ENCODE assay signal across 12 mouse cellular contexts in the genomic region with DNA sequence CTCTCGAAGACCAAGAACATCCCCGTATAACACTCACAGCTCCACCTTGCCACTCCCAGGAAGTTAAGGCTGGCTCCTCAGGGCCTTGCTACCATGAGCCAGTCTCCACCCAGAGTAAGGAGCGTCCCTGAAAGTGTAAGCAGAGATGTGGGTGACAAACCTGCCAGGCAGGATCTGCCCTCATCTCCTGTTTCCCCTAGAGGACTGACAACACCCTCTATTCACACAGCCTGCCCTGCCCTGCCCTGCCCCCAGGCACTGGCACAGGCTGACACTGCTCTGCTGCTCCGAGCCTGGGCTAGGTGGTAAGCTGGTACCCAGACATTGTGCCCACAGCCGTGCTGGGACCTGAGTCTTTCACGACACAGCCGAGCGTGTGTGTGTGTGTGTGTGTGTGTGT. TPM values are rescaled to one million over a fixed set of nuclear protein-coding genes. Genes with fewer than 3 reads are reported as not detected.
A peak's percentile ranks its signal among the peaks of the same experiment; 100 is the strongest.
DNase-seq lines count a peak whose midpoint lies in the region; ATAC-seq lines count a peak whose summit lies in the region.
"Had no signal": no experiment of that assay in that cellular context is flagged by ENCODE, and none has a peak within 500 bp of the region (broad histone marks: within the 10 kb centered on the region; RNA-seq: fewer than 3 reads in every experiment).

No protein-coding gene starts in this region.

- no peak for DNase-seq in heart, adult 18-20 months
- DNase-seq in urinary bladder, adult 18-20 months (ENCODE audit: low spot score in 2 of 2) = peak; percentile 66 to 82
- no peak for DNase-seq in urinary bladder, postnatal 10 days (ENCODE audit: low spot score)
- DNase-seq in urinary bladder, postnatal 4 days (ENCODE audit: low spot score in 2 of 2) = peak; percentile 39 to 62
- no peak for DNase-seq in right cerebral cortex, postnatal 36 days (ENCODE audit: low spot score in 2 of 2)
- no peak for DNase-seq in Muller cell, postnatal 12 days (ENCODE audit: inconsistent ontology term)
- DNase-seq: kidney, postnatal 14 days had no signal

- ATAC-seq in heart, embryonic 13.5 days (ENCODE audit: extremely low read depth, insufficient number of reproducible peaks, low FRiP score, low TSS enrichment) = no peak
- ATAC-seq in limb, embryonic 15.5 days (ENCODE audit: insufficient number of reproducible peaks, low FRiP score, low TSS enrichment, low read depth) = no peak; the same call in 1 of the 2 replicates
- ATAC-seq: liver, embryonic 12.5 days had no signal

- H3K36me3 ChIP-seq in heart, embryonic 13.5 days = peaks cover 28% of the 10 kb centered on the region
- peaks cover 33% of the 10 kb centered on the region for H3K36me3 ChIP-seq in limb, embryonic 15.5 days
- H3K36me3 ChIP-seq: liver, embryonic 12.5 days; neural tube, embryonic 12.5 days had no signal

- no peak overlapping the region for H3K4me2 ChIP-seq in heart, embryonic 13.5 days
- no peak overlapping the region for H3K4me2 ChIP-seq in limb, embryonic 15.5 days
- H3K4me2 ChIP-seq: liver, embryonic 12.5 days; neural tube, embryonic 12.5 days had no signal

- WGBS in heart, embryonic 13.5 days = 53% methylated on average over 8 of the region's 8 CpGs
- WGBS in limb, embryonic 15.5 days = 49% methylated on average over 8 of the region's 8 CpGs

- peaks cover 15% of the 10 kb centered on the region for H3K4me1 ChIP-seq in heart, embryonic 13.5 days
- peaks cover 24% of the 10 kb centered on the region for H3K4me1 ChIP-seq in limb, embryonic 15.5 days

- H3K9me3 ChIP-seq in heart, embryonic 13.5 days = no peaks in the 10 kb centered on the region
- H3K9me3 ChIP-seq in limb, embryonic 15.5 days = no peaks in the 10 kb centered on the region
- H3K9me3 ChIP-seq: liver, embryonic 12.5 days; neural tube, embryonic 12.5 days had no signal

- H3K9ac ChIP-seq in heart, embryonic 13.5 days = peak overlapping the region; percentile 44; the same call in 1 of the 2 replicates
- no peak overlapping the region for H3K9ac ChIP-seq in limb, embryonic 15.5 days
- H3K9ac ChIP-seq: liver, embryonic 12.5 days; neural tube, embryonic 12.5 days had no signal

- H3K27ac ChIP-seq in heart, embryonic 13.5 days (replicated peaks) = no peak overlapping the region
- peak overlapping the region; percentile 71; the same call in 1 of the 2 replicates for H3K27ac ChIP-seq in limb, embryonic 15.5 days
- H3K27ac ChIP-seq: liver, embryonic 12.5 days; neural tube, embryonic 12.5 days had no signal

- no peaks in the 10 kb centered on the region for H3K27me3 ChIP-seq in heart, embryonic 13.5 days (replicated peaks)
- H3K27me3 ChIP-seq in limb, embryonic 15.5 days = no peaks in the 10 kb centered on the region
- H3K27me3 ChIP-seq: neural tube, embryonic 12.5 days had no signal

- H3K4me3 ChIP-seq in heart, embryonic 13.5 days = no peak overlapping the region
- H3K4me3 ChIP-seq in limb, embryonic 15.5 days = no peak overlapping the region
- H3K4me3 ChIP-seq: liver, embryonic 12.5 days; neural tube, embryonic 12.5 days had no signal

RNA-seq across cellular contexts. Expression of a gene that starts 27.0 kb away (rescaled TPM):
- polyA plus RNA-seq in heart, embryonic 13.5 days (2015; fragmentation: Nextera tagmentation; extraction: Ambion mirVana) = 6.6 TPM in 2 replicates
- 1 to 10 TPM; 7.0 to 8.2 TPM for total RNA-seq in heart, adult 18-20 months (2021)
- 10.9 and 11.3 TPM in 2 replicates for polyA plus RNA-seq in limb, embryonic 15.5 days (2015; fragmentation: Nextera tagmentation; extraction: Ambion mirVana)

RNA-seq across cellular contexts. Expression of a gene that starts 36.1 kb away (rescaled TPM):
- polyA plus RNA-seq in heart, embryonic 13.5 days (2015; fragmentation: Nextera tagmentation; extraction: Ambion mirVana) = 61.8 and 63.2 TPM in 2 replicates
- 10 to 100 TPM; 55.8 to 58.3 TPM for total RNA-seq in heart, adult 18-20 months (2021)
- polyA plus RNA-seq in limb, embryonic 15.5 days (2015; fragmentation: Nextera tagmentation; extraction: Ambion mirVana) = 80.0 and 86.5 TPM in 2 replicates

RNA-seq across cellular contexts. Expression of a gene that starts 36.4 kb away (rescaled TPM):
- 24.2 and 26.2 TPM in 2 replicates for polyA plus RNA-seq in heart, embryonic 13.5 days (2015; fragmentation: Nextera tagmentation; extraction: Ambion mirVana)
- 10 to 100 TPM in 1 of 2 experiments, 1 to 10 TPM in 1; 9.9 to 11.5 TPM for total RNA-seq in heart, adult 18-20 months (2021)
- polyA plus RNA-seq in limb, embryonic 15.5 days (2015; fragmentation: Nextera tagmentation; extraction: Ambion mirVana) = 49.1 and 52.2 TPM in 2 replicates

RNA-seq across cellular contexts. Expression of a gene that starts 36.7 kb away (rescaled TPM):
- polyA plus RNA-seq in heart, embryonic 13.5 days (2015; fragmentation: Nextera tagmentation; extraction: Ambion mirVana) = 0.49 and 0.73 TPM in 2 replicates
- not detected for total RNA-seq in heart, adult 18-20 months (2021)
- 1.00 and 3.4 TPM in 2 replicates for polyA plus RNA-seq in limb, embryonic 15.5 days (2015; fragmentation: Nextera tagmentation; extraction: Ambion mirVana)
- total RNA-seq: ES-E14 had no signal
- polyA plus RNA-seq: liver, embryonic 12.5 days; neural tube, embryonic 12.5 days had no signal

RNA-seq across cellular contexts. Expression of a gene that starts 49.5 kb away (rescaled TPM):
- polyA plus RNA-seq in heart, embryonic 13.5 days (2015; fragmentation: Nextera tagmentation; extraction: Ambion mirVana) = 17.4 and 17.8 TPM in 2 replicates
- total RNA-seq in heart, adult 18-20 months (2021) = 10 to 100 TPM; 10.6 to 11.2 TPM
- 24.9 and 26.6 TPM in 2 replicates for polyA plus RNA-seq in limb, embryonic 15.5 days (2015; fragmentation: Nextera tagmentation; extraction: Ambion mirVana)

Comparison
In these comparisons a context has a peak if more than half of its experiments do, and no peak if none do; other contexts are left out.
1. DNase-seq: peak in urinary bladder, adult 18-20 months (2 of 2) and urinary bladder, postnatal 4 days (2 of 2); none in heart, adult 18-20 months (0 of 2), urinary bladder, postnatal 10 days (single experiment), right cerebral cortex, postnatal 36 days (0 of 2) and Muller cell, postnatal 12 days (single experiment).